Mouse (Mus musculus) myocyte (in vitro differentiated cells): Measurements from ENCODE around the gene Amn. TPM values are rescaled to one million over a fixed set of nuclear protein-coding genes. Genes with fewer than 3 reads are reported as not detected.

ENCODE experiments used
- H3K27me3 ChIP-seq: one replicate; pipeline ENCODE4 v1.6.1; 2011; ENCODE audit not compliant: control insufficient read depth, insufficient read depth, insufficient read length
- H3K36me3 ChIP-seq: one replicate; pipeline ENCODE4 v1.6.1; 2011; ENCODE audit not compliant: control insufficient read depth, insufficient read depth
- H3K4me2 ChIP-seq: one replicate; pipeline ENCODE4 v1.6.1; 2011; ENCODE audit warnings: low read depth, control low read depth
- H3K4me3 ChIP-seq: one replicate; pipeline ENCODE4 v1.5.1; 2011; ENCODE audit warnings: mild to moderate bottlenecking, control low read depth, moderate library complexity
- H3K79me2 ChIP-seq: one replicate; pipeline ENCODE4 v1.6.1; 2011; ENCODE audit not compliant: control insufficient read depth, insufficient read depth
- H3ac ChIP-seq: one replicate; pipeline ENCODE4 v1.6.1; 2011; ENCODE audit not compliant: control insufficient read depth, insufficient read length
- CEBPB ChIP-seq: IDR thresholded peaks from 2 replicates; pipeline ENCODE4 v1.6.1; 2011; ENCODE audit warnings: mild to moderate bottlenecking, moderate library complexity; ENCODE audit not compliant: poor library complexity, insufficient read depth, severe bottlenecking
- E2F4 ChIP-seq: IDR thresholded peaks from one replicate; pipeline ENCODE4 v1.6.1; 2011; ENCODE audit warnings: mild to moderate bottlenecking, control low read depth, moderate library complexity; ENCODE audit not compliant: insufficient read depth
- MAX ChIP-seq: IDR thresholded peaks from one replicate; pipeline ENCODE4 v1.6.1; 2011; ENCODE audit warnings: low read depth, mild to moderate bottlenecking, control low read depth
- MYOD1 ChIP-seq, 3 experiments: IDR thresholded peaks; one replicate each; pipeline ENCODE4 v1.6.1; 2011; ENCODE audit warnings: control low read depth in 2 of 3, low read depth in 2 of 3, mild to moderate bottlenecking in 2 of 3, moderate library complexity in 1 of 3; ENCODE audit not compliant: insufficient read length in 2 of 3, control insufficient read depth in 1 of 3
- MYOG ChIP-seq, 3 experiments: IDR thresholded peaks; one replicate each; pipeline ENCODE4 v1.6.1; 2011; ENCODE audit warnings: control low read depth in 2 of 3, low read depth in 2 of 3, mild to moderate bottlenecking in 2 of 3; ENCODE audit not compliant: insufficient read length in 2 of 3, control insufficient read depth in 1 of 3, insufficient read depth in 1 of 3
- POLR2A ChIP-seq: IDR thresholded peaks from one replicate; pipeline ENCODE4 v1.6.1; 2011; ENCODE audit warnings: low read depth, mild to moderate bottlenecking, control low read depth, moderate library complexity; ENCODE audit not compliant: insufficient read length
- POLR2AphosphoS2 ChIP-seq: IDR thresholded peaks from one replicate; pipeline ENCODE4 v1.6.1; 2011; ENCODE audit warnings: low read depth, control low read depth; ENCODE audit not compliant: insufficient read length
- REST ChIP-seq: IDR thresholded peaks from one replicate; pipeline ENCODE4 v1.6.1; 2011; ENCODE audit warnings: mild to moderate bottlenecking, control low read depth, moderate library complexity; ENCODE audit not compliant: insufficient read depth, insufficient read length
- SRF ChIP-seq: IDR thresholded peaks from one replicate; pipeline ENCODE4 v1.6.1; 2011; ENCODE audit warnings: low read depth; ENCODE audit not compliant: control insufficient read depth, insufficient read length
- TCF12 ChIP-seq: IDR thresholded peaks from one replicate; pipeline ENCODE4 v1.6.1; 2011; ENCODE audit warnings: mild to moderate bottlenecking, control low read depth; ENCODE audit not compliant: poor library complexity, insufficient read depth, severe bottlenecking
- TCF3 ChIP-seq: IDR thresholded peaks from one replicate; pipeline ENCODE4 v1.6.1; 2011; ENCODE audit warnings: low read depth, control low read depth; ENCODE audit not compliant: insufficient read length
- USF1 ChIP-seq: IDR thresholded peaks from one replicate; pipeline ENCODE4 v1.6.1; 2011; ENCODE audit warnings: low read depth, mild to moderate bottlenecking, control low read depth, moderate library complexity
- polyA plus RNA-seq: library from polyadenylated mRNA; unstranded; fragments of >200 nt; fragmentation: generic; extraction: Trizol; gene quantifications from one replicate; pipeline ENCODE4 v1.2.1, GENCODE M21; 2012; ENCODE audit warnings: missing spikeins

Gene Amn
- polyA plus RNA-seq, 1 experiment: 0.13 TPM

DNA sequence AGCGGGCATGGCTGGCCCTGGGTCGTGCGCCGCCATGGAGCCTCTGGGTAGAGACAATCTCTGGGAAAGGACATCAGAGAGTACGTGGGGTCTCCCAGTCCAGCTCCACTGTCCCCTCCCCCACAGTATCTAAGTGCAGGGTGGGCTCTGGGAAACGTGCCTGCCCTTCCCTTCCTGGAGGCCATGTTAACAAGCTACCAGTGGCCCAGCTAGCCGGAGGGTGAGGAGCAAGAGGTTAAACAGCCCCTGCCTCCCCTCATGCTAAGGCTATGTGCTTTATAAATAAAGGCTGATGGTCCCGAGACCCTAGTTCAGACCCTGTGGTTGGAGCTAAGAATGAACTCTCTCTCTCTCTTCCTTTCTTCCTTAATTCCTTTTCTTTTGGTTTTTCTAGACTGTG, 1.1 kb downstream of the Amn start:
- Histone ChIP-seq H3K4me3 (no peak overlapping the region), H3K4me2 (no peak overlapping the region), H3K36me3 (no peaks in the 10 kb centered on the region), H3K79me2 (no peaks in the 10 kb centered on the region), H3ac (no peak overlapping the region), H3K27me3 (peaks cover 18% of the 10 kb centered on the region)
- no peak for TF ChIP-seq POLR2A
- TF ChIP-seq SRF: no peak
- TF ChIP-seq CEBPB: no peak
- TF ChIP-seq POLR2AphosphoS2: no peak
- TF ChIP-seq TCF3: no peak
- no peak for TF ChIP-seq MYOG (IDR thresholded peaks at IDR 0.05; ENCODE audit: control insufficient read depth in 1 of 3, insufficient read depth in 1 of 3, insufficient read length in 2 of 3, low read depth in 2 of 3)
- TF ChIP-seq MAX: no peak
- no peak for TF ChIP-seq MYOD1 (IDR thresholded peaks at IDR 0.05; ENCODE audit: control insufficient read depth in 1 of 3, insufficient read length in 2 of 3, low read depth in 2 of 3)
- no peak for TF ChIP-seq TCF12
- no peak for TF ChIP-seq USF1
- no peak for TF ChIP-seq REST
- no peak for TF ChIP-seq E2F4

GRCm38 (mm10) chr12:111272420-111272819, 1.5 kb downstream of the Amn start:
- Histone ChIP-seq H3K4me3 (no peak overlapping the region), H3K36me3 (no peaks in the 10 kb centered on the region), H3ac (no peak overlapping the region), H3K27me3 (peaks cover 18% of the 10 kb centered on the region), H3K79me2 (no peaks in the 10 kb centered on the region), H3K4me2 (no peak overlapping the region)
- no peak for TF ChIP-seq SRF
- TF ChIP-seq REST: no peak
- no peak for TF ChIP-seq POLR2AphosphoS2

- H3K4me2 ChIP-seq: no peak overlapping the region
- no peak overlapping the region for H3ac ChIP-seq
- no peaks in the 10 kb centered on the region for H3K79me2 ChIP-seq
- H3K36me3 ChIP-seq: no peaks in the 10 kb centered on the region
- TF ChIP-seq POLR2A (no peak), MAX (no peak)
- H3K27me3 ChIP-seq: peaks cover 18% of the 10 kb centered on the region
- no peak overlapping the region for H3K4me3 ChIP-seq
Measured at GRCm38 (mm10) chr12:111274006-111274405, 3.1 kb downstream of the Amn start.

DNA sequence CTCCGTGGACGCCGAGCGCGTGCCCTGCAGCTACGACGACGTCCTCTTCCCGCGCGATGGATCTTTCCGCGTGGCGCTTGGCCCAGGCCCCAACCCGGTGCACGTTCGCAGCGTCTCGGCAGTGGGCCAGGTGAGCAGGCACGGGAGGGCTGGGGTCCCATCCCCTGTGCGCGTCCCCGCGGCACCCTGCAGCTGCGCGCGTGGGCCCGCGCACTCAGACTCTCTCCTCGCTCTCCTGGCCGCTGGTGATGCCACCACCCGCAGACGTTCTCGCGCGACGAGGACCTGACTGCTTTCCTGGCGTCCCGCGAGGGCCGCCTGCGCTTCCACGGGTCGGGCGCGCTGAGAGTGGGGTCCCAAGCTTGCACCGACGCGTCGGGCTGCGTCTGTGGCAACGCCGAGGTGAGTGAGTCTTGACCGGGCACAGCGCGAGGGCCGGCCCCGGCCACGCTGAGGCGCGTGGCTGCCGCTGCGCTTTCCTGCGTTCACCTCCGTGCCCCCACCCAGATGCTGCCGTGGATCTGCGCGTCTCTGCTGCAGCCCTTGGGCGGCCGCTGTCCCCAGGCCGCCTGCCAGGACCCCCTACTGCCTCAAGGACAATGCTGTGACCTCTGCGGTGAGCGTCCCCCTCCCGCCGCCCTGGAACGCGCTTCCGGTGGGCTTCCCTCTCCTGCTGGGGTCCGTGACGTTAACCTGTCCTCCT, 3.7 kb downstream of the Amn start:
- no peak overlapping the region for H3K4me3 ChIP-seq
- TF ChIP-seq E2F4 (no peak), USF1 (no peak), POLR2A (no peak), SRF (no peak), MYOD1 (IDR thresholded peaks at IDR 0.05; ENCODE audit: control insufficient read depth in 1 of 3, insufficient read length in 2 of 3, low read depth in 2 of 3) (no peak)
- H3K4me2 ChIP-seq: no peak overlapping the region
- H3K79me2 ChIP-seq: no peaks in the 10 kb centered on the region
- no peak overlapping the region for H3ac ChIP-seq
- H3K36me3 ChIP-seq: no peaks in the 10 kb centered on the region
- H3K27me3 ChIP-seq: peaks cover 18% of the 10 kb centered on the region

- H3K4me2 ChIP-seq: no peak overlapping the region
- H3K27me3 ChIP-seq: peaks cover 18% of the 10 kb centered on the region
- no peaks in the 10 kb centered on the region for H3K36me3 ChIP-seq
- TF ChIP-seq TCF3: no peak
- TF ChIP-seq POLR2AphosphoS2: no peak
- no peak for TF ChIP-seq E2F4
- TF ChIP-seq SRF: no peak
- TF ChIP-seq TCF12: no peak
- TF ChIP-seq POLR2A: no peak
- no peak for TF ChIP-seq REST
- TF ChIP-seq MAX: no peak
- no peak for TF ChIP-seq MYOG (IDR thresholded peaks at IDR 0.05; ENCODE audit: control insufficient read depth in 1 of 3, insufficient read depth in 1 of 3, insufficient read length in 2 of 3, low read depth in 2 of 3)
- TF ChIP-seq CEBPB: no peak
- no peak for TF ChIP-seq MYOD1 (IDR thresholded peaks at IDR 0.05; ENCODE audit: control insufficient read depth in 1 of 3, insufficient read length in 2 of 3, low read depth in 2 of 3)
- no peak overlapping the region for H3ac ChIP-seq
- H3K4me3 ChIP-seq: no peak overlapping the region
- H3K79me2 ChIP-seq: no peaks in the 10 kb centered on the region
Measured at GRCm38 (mm10) chr12:111275150-111275841, 4.4 kb downstream of the Amn start.
